Mouse (Mus musculus): ENCODE results near the gene Plxna1.

The Plxna1 gene

GRCm38 (mm10) chr6:89285116-89285515 lies 77.3 kb downstream of the Plxna1 start:
- in situ Hi-C loops (cut with MboI, MseI): no loop called here

GRCm38 (mm10) chr6:89283095-89283494 lies 79.3 kb downstream of the Plxna1 start:
- in situ Hi-C loops (cut with MboI, MseI): no loop called here

GRCm38 (mm10) chr6:89282626-89283025 lies 79.8 kb downstream of the Plxna1 start:
- in situ Hi-C loops (cut with MboI, MseI): no loop called here

GRCm38 (mm10) chr6:89281492-89282332 lies 80.7 kb downstream of the Plxna1 start:
- in situ Hi-C loops (cut with MboI, MseI): no loop called here

GRCm38 (mm10) chr6:89280555-89280954 lies 81.9 kb downstream of the Plxna1 start:
- in situ Hi-C loops (cut with MboI, MseI): no loop called here

- in situ Hi-C loops (cut with MboI, MseI): no loop called here
Measured at GRCm38 (mm10) chr6:89271731-89272475, 90.5 kb downstream of the Plxna1 start.

- in situ Hi-C loops (cut with MboI, MseI): no loop called here
Measured at GRCm38 (mm10) chr6:89267181-89267580, 95.2 kb downstream of the Plxna1 start.
